Mouse (Mus musculus) thymus, adult 2 months (tissue): ENCODE results near the gene Kri1. TPM values are rescaled to one million over a fixed set of nuclear protein-coding genes. Genes with fewer than 3 reads are reported as not detected.
"Not testable (repeated sequence)": the region's sequence is repeated elsewhere in the genome, so short reads cannot be mapped to it uniquely, and the experiment has no call there.

ENCODE experiments used
- DNase-seq: peaks from one replicate; pipeline ENCODE4 v3.0.0; 2021
- H3K27ac ChIP-seq: fragments of 200-500 bp; 2 replicates; pipeline ENCODE4 v1.5.1; 2012; ENCODE audit warnings: low read length, control low read depth; ENCODE audit not compliant: control insufficient read depth, insufficient read depth
- H3K27me3 ChIP-seq: fragments of 200-500 bp; 2 replicates; pipeline ENCODE4 v1.6.1; 2012; ENCODE audit warnings: mild to moderate bottlenecking, low read length, moderate library complexity, mixed read lengths; ENCODE audit not compliant: control insufficient read depth, insufficient read depth
- H3K36me3 ChIP-seq: fragments of 200-500 bp; 2 replicates; pipeline ENCODE4 v1.6.1; 2012; ENCODE audit warnings: mild to moderate bottlenecking, low read length, moderate library complexity; ENCODE audit not compliant: control insufficient read depth, insufficient read depth
- H3K4me1 ChIP-seq: fragments of 200-500 bp; replicated peaks from 2 replicates; pipeline ENCODE4 v1.6.1; 2012; ENCODE audit warnings: low read length; ENCODE audit not compliant: control insufficient read depth, insufficient read depth
- H3K4me3 ChIP-seq: fragments of 200-500 bp; 2 replicates; pipeline ENCODE4 v1.5.1; 2012; ENCODE audit warnings: mild to moderate bottlenecking, low read length, control low read depth, moderate library complexity; ENCODE audit not compliant: control insufficient read depth, insufficient read depth
- CTCF ChIP-seq: fragments of 200-500 bp; IDR thresholded peaks from 2 replicates; pipeline ENCODE4 v1.5.1; 2012; ENCODE audit warnings: mild to moderate bottlenecking, control low read depth, low read length, moderate library complexity, borderline replicate concordance; ENCODE audit not compliant: control insufficient read depth, poor library complexity, insufficient read depth; ENCODE audit errors: extremely low read depth
- POLR2A ChIP-seq: fragments of 200-500 bp; IDR thresholded peaks from 2 replicates; pipeline ENCODE4 v1.6.1; 2012; ENCODE audit warnings: mild to moderate bottlenecking, low read length, control low read depth, moderate library complexity; ENCODE audit not compliant: control insufficient read depth, poor library complexity, insufficient read depth; ENCODE audit errors: extremely low read depth
- WGBS: fragments of 180-500 bp; shearing (Covaris S2); methylation state at CpG from one replicate; pipeline ENCODE4 v1.1.7; 2018; 5-methylcytosine and 5-hydroxymethylcytosine counted together
- polyA plus RNA-seq: library from polyadenylated mRNA; depleted of rRNA; stranded (reverse); fragments of >200 nt; gene quantifications from 2 replicates; pipeline ENCODE4 v1.2.3, GENCODE M21; 2012

The Kri1 gene
- polyA plus RNA-seq, 1 experiment: 56.5 TPM

DNA sequence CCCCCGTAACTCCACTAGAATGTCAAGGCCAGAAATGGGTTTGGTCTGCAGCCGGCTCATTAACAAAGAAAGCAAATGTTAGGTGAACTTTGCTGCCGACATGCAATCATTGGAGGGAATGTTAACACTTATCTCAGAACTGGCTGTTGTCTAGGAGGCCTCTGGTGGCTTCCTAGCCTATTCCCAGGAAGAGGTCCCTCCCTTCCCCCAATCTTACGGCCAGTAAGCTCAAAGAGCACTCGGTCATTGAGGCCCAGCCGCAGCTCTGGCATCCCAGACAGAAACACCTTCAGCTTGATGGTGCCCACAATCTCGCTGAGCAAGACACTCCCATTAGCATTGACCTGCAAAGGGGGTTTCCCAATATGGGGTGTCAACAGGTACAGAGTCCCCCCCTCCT lies 17.3 kb upstream of the Kri1 start:
- TF ChIP-seq POLR2A: no peak
- TF ChIP-seq CTCF: no peak
- no peaks in the 10 kb centered on the region for H3K27me3 ChIP-seq
- no peak overlapping the region for H3K27ac ChIP-seq
- H3K36me3 ChIP-seq: no peaks in the 10 kb centered on the region
- H3K4me1 ChIP-seq: peaks cover 17% of the 10 kb centered on the region
- no peak for DNase-seq
- WGBS: 95% methylated on average over 7 of the region's 7 CpGs
- H3K4me3 ChIP-seq: no peak overlapping the region

DNA sequence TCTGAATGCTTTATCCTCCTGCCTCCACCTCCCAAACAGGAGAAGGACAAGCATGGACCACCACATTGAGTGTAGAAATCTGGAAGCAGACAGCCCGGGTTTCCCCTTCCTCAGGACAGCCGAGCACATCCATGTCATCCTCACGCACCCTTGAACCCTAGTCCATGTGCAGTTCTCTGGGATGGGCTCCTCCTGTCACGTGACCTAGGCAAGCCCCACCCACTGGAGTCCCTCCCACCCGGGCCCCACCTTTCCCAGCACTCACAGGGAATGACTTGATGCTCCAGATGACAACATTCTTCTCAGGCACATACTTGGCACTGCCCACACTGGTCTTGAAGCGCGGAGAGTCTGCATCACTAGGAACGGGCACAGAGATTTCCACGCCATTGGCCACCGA lies 11.2 kb upstream of the Kri1 start:
- no peak for DNase-seq
- no peak for TF ChIP-seq CTCF
- TF ChIP-seq POLR2A: no peak
- Histone ChIP-seq H3K4me1 (0 out of 2 replicates have a peak, but pooled peaks cover 4% of the 10 kb centered on the region), H3K36me3 (no peaks in the 10 kb centered on the region), H3K4me3 (no peak overlapping the region), H3K27me3 (no peaks in the 10 kb centered on the region), H3K27ac (no peak overlapping the region)
- 94% methylated on average over 10 of the region's 10 CpGs for WGBS

GRCm38 (mm10) chr9:21292271-21292670 lies 4.5 kb upstream of the Kri1 start:
- no peak overlapping the region for H3K4me3 ChIP-seq
- no peak for DNase-seq
- no peaks in the 10 kb centered on the region for H3K27me3 ChIP-seq
- no peak overlapping the region for H3K27ac ChIP-seq
- H3K36me3 ChIP-seq: no peaks in the 10 kb centered on the region
- peaks cover 13% of the 10 kb centered on the region for H3K4me1 ChIP-seq
- no peak for TF ChIP-seq POLR2A
- TF ChIP-seq CTCF: no peak
- 91% methylated on average over 3 of the region's 3 CpGs for WGBS

- H3K36me3 ChIP-seq, H3K27me3 ChIP-seq, DNase-seq: not testable (repeated sequence)
- H3K4me3 ChIP-seq: peak overlapping the region; percentile 59
- H3K27ac ChIP-seq: peak overlapping the region; percentile 55
- peaks cover 13% of the 10 kb centered on the region for H3K4me1 ChIP-seq
- WGBS: 11% methylated on average over 7 of the region's 7 CpGs
Measured at GRCm38 (mm10) chr9:21291868-21292267, 4.1 kb upstream of the Kri1 start.

DNA sequence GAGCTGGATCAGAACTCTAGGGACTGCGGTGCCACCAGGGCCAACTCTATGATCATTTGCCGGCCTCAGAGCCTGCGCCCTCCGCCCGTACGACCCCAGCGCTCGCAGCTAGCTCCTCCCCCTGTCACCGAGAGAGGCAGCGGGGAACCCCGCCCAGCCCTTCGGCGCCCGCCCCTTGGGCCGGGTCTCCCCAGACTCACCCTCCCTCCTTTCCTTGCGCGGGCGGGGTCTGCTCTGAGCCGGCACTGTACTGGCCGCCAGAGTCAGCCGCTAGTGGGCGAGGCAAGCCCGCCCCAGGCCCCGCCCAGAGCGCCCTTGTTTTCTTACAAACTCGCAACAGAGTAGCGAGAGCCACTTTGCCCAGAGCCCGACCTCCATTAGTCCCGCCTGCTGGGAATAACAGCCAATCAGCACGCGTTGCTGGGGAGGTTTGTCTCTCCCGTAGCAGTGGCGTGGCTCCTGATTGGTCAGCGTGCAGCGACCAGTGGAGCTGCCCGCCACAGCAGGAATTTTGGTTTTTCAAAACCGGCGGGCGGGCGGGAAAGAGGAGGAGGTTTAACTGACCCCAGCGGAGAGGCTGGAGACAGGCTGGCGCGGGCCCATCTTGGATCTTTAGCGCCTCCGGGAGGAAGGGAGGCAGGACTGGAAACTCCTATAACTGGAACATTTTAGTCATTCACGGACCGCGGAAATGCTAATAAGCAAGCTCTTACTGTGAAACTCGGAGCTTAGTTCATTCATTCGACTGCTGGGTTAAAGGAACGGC lies 3.4 kb upstream of the Kri1 start, which contains the start of gene Cdkn2d:
Gene Cdkn2d, minus strand, starts transcription at position 386 of the 766 bp plus-strand sequence.
- peaks cover 17% of the 10 kb centered on the region for H3K4me1 ChIP-seq
- peak; percentile 95 for TF ChIP-seq POLR2A
- TF ChIP-seq CTCF: peak; percentile 66; the same call in 1 of the 2 replicates
- WGBS: under 1% methylated on average over 51 of the region's 51 CpGs

DNA sequence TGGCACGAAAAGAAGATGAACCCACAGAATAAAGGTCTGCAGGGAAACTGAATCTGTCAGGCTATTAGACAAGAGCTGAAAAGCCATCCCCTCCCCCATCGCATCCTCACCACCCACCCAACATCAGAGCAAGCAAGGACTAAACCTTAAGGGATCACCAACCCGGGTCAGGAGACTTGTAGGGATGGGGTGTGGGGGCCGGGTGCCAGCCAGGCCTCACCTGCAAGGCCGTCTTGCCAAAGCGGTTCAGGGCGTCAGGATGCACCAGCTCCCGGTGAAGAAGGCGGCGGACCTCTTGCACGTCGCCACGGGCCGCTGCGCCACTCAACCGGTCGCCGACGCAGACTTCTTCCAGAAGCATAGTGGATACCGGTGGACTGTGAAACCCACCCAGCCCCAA lies 2.8 kb upstream of the Kri1 start:
- peak overlapping the region; percentile 85 for H3K4me3 ChIP-seq
- peak overlapping the region; percentile 72 for H3K27ac ChIP-seq
- H3K4me1 ChIP-seq: peaks cover 17% of the 10 kb centered on the region
- no peaks in the 10 kb centered on the region for H3K36me3 ChIP-seq
- no peak for DNase-seq
- WGBS: under 1% methylated on average over 20 of the region's 20 CpGs
- TF ChIP-seq POLR2A (no peak), CTCF (no peak)
- no peaks in the 10 kb centered on the region for H3K27me3 ChIP-seq

More for the DNA sequence above, 3.4 kb upstream of the Kri1 start, which contains the start of gene Cdkn2d:
- Histone ChIP-seq H3K36me3 (no peaks in the 10 kb centered on the region), H3K4me3 (peak within 1 kb of the TSS; percentile 85), H3K27me3 (no peaks in the 10 kb centered on the region), H3K27ac (peak within 1 kb of the TSS; percentile 72)
- DNase-seq: peak; percentile 100

DNA sequence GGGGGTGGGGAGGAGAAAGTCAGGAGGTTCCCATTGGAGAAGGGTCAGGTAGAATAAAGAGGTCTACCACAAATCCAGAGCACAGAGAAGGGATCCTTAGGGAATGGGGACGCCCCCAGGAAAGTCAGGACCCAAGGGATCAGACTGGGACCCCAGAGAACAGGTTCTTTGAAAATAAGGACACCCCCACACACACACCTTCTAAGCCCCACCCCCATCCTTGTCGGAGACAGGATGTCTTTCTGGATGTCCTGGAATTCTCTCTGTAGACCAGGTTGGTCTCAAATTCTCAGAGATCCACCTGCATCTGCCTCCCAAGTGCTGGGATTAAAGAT lies 1.5 kb upstream of the Kri1 start:
- Histone ChIP-seq H3K4me1 (peaks cover 17% of the 10 kb centered on the region), H3K4me3 (peak overlapping the region; percentile 40), H3K27me3 (no peaks in the 10 kb centered on the region), H3K36me3 (no peaks in the 10 kb centered on the region; the same call in 1 of the 2 replicates), H3K27ac (peak overlapping the region; percentile 87)
- no peak for DNase-seq
- TF ChIP-seq POLR2A (no peak), CTCF (no peak)
- 83% methylated on average over 2 of the region's 2 CpGs for WGBS
